Mouse (Mus musculus): Measurements from ENCODE around the gene Pir. TPM values are rescaled to one million over a fixed set of nuclear protein-coding genes. Genes with fewer than 3 reads are reported as not detected.

Pir gene
- 12.3 and 14.3 TPM in 2 replicates for polyA plus RNA-seq (2015; fragmentation: Nextera tagmentation; extraction: Ambion mirVana)

GRCm38 (mm10) chrX:164269285-164269761 is at the start of gene Pir:
Gene Pir, plus strand, starts transcription at chrX:164269371.
- TF ChIP-seq CTCF (IDR thresholded peaks at IDR 0.05; ENCODE audit: low read depth): peak; percentile 61
- no peak for TF ChIP-seq EP300 (IDR thresholded peaks at IDR 0.05; ENCODE audit: low read depth)
- Histone ChIP-seq H3K4me1 (ENCODE audit: insufficient read depth) (no peaks in the 10 kb centered on the region), H3K9me3 (ENCODE audit: low read length) (no peaks in the 10 kb centered on the region), H3K27me3 (ENCODE audit: insufficient read depth, low read length) (no peaks in the 10 kb centered on the region), H3K4me3 (ENCODE audit: low read depth, low read length) (peak within 1 kb of the TSS; percentile 55), H3K9ac (replicated peaks) (peak within 1 kb of the TSS; percentile 39), H3K4me2 (ENCODE audit: low read depth, low read length) (peak within 1 kb of the TSS; percentile 61), H3K36me3 (replicated peaks; ENCODE audit: insufficient read depth, low read length) (no peaks in the 10 kb centered on the region), H3K27ac (ENCODE audit: low read depth) (peak within 1 kb of the TSS; percentile 74)
- ATAC-seq: peak; percentile 98
- 9% methylated on average over 19 of the region's 20 CpGs for WGBS (ENCODE audit: insufficient replicate concordance)
- peak; percentile 81 for DNase-seq

GRCm38 (mm10) chrX:164221989-164222388 is 47.2 kb upstream of the Pir start:
- Histone ChIP-seq H3K4me3 (ENCODE audit: low read depth, low read length) (no peak overlapping the region), H3K4me2 (ENCODE audit: low read depth, low read length) (no peak overlapping the region), H3K4me1 (ENCODE audit: insufficient read depth) (no peaks in the 10 kb centered on the region), H3K9me3 (ENCODE audit: low read length) (no peaks in the 10 kb centered on the region), H3K9ac (replicated peaks) (no peak overlapping the region), H3K36me3 (replicated peaks; ENCODE audit: insufficient read depth, low read length) (no peaks in the 10 kb centered on the region), H3K27ac (ENCODE audit: low read depth) (no peak overlapping the region), H3K27me3 (ENCODE audit: insufficient read depth, low read length) (no peaks in the 10 kb centered on the region)
- no peak for ATAC-seq
- TF ChIP-seq EP300 (IDR thresholded peaks at IDR 0.05; ENCODE audit: low read depth) (no peak), CTCF (IDR thresholded peaks at IDR 0.05; ENCODE audit: low read depth) (peak; percentile 59)
- DNase-seq: peak; percentile 17
- WGBS (ENCODE audit: insufficient replicate concordance): 69% methylated on average over 2 of the region's 2 CpGs

DNA sequence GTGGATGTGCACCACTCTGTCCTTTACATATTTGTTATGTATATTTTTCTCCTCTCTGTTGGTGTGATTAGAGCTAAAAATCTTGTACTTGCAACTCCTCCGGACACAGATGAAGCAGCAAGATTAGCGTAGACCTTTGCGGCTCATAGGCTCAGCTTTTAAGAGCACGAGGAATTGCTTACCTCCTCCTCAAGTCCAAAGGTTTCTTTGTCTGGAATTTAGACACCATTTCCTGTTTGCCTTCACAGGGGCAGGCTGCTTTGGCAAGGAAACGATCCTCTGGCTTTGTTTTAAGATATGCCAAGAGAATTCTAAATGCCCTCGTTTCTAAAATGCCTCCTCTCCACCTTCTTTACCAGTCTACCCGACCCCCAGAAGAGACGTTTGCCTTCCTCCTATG is 35.8 kb upstream of the Pir start:
- Histone ChIP-seq H3K27ac (ENCODE audit: low read depth) (no peak overlapping the region), H3K9ac (replicated peaks) (no peak overlapping the region), H3K4me2 (ENCODE audit: low read depth, low read length) (no peak overlapping the region), H3K27me3 (ENCODE audit: insufficient read depth, low read length) (no peaks in the 10 kb centered on the region), H3K4me3 (ENCODE audit: low read depth, low read length) (no peak overlapping the region), H3K9me3 (ENCODE audit: low read length) (no peaks in the 10 kb centered on the region), H3K4me1 (ENCODE audit: insufficient read depth) (no peaks in the 10 kb centered on the region), H3K36me3 (replicated peaks; ENCODE audit: insufficient read depth, low read length) (no peaks in the 10 kb centered on the region)
- TF ChIP-seq EP300 (IDR thresholded peaks at IDR 0.05; ENCODE audit: low read depth) (no peak), CTCF (IDR thresholded peaks at IDR 0.05; ENCODE audit: low read depth) (no peak)
- DNase-seq: no peak
- ATAC-seq: peak; percentile 33; the same call in 1 of the 2 replicates
- 49% methylated on average over 8 of the region's 8 CpGs for WGBS (ENCODE audit: insufficient replicate concordance)

DNA sequence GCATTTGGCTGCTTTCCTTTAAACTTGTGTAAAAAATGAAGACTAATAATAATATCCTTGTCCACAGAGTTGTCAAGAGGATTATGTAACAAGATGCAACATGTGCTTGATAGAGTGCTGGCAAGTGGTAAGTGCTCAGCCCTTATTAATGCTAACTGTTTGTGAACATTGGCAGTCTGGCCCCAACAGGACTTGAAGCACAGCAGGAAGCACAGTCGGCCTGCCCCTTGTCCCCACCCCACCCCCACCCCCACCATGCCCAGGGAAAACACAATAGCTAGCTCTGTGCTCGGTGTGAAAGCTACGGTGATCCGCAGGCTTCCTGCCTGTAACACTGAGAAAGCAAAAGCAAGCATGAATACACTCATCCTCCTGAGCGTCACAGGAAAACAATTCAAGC is 23.5 kb upstream of the Pir start:
- H3K27me3 ChIP-seq (ENCODE audit: insufficient read depth, low read length): no peaks in the 10 kb centered on the region; the same call in 1 of the 2 replicates
- ATAC-seq: no peak
- DNase-seq: no peak

DNA sequence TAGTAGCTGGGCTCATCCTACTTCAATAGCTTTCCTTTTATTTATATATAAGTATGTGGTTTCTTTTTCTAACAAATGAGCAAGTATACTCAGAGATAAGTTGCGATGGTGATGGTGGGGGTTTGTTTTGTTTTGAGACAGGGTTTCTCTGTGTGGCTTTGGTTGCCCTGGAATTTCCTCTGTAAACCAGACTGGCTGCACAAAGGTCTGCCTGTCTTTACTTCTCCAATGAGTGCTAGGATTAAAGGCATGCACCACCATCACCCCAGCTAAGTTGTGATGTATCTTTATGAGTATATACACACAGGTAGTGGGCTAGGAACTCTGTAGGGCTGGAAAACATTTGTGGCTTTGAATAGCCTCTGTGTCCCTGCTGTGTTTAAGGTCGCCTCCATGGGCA is 22.4 kb upstream of the Pir start:
- no peak overlapping the region for H3K27ac ChIP-seq (ENCODE audit: low read depth)

More for the DNA sequence above, 23.5 kb upstream of the Pir start:
- no peak overlapping the region for H3K4me3 ChIP-seq (ENCODE audit: low read depth, low read length)
- H3K9me3 ChIP-seq (ENCODE audit: low read length): no peaks in the 10 kb centered on the region
- H3K27ac ChIP-seq (ENCODE audit: low read depth): no peak overlapping the region
- no peak for TF ChIP-seq CTCF (IDR thresholded peaks at IDR 0.05; ENCODE audit: low read depth)
- no peak overlapping the region for H3K9ac ChIP-seq (replicated peaks)
- WGBS (ENCODE audit: insufficient replicate concordance): 26% methylated on average over 5 of the region's 5 CpGs
- H3K4me2 ChIP-seq (ENCODE audit: low read depth, low read length): no peak overlapping the region; the same call in 1 of the 2 replicates
- no peaks in the 10 kb centered on the region for H3K36me3 ChIP-seq (replicated peaks; ENCODE audit: insufficient read depth, low read length)
- no peaks in the 10 kb centered on the region for H3K4me1 ChIP-seq (ENCODE audit: insufficient read depth)

DNA sequence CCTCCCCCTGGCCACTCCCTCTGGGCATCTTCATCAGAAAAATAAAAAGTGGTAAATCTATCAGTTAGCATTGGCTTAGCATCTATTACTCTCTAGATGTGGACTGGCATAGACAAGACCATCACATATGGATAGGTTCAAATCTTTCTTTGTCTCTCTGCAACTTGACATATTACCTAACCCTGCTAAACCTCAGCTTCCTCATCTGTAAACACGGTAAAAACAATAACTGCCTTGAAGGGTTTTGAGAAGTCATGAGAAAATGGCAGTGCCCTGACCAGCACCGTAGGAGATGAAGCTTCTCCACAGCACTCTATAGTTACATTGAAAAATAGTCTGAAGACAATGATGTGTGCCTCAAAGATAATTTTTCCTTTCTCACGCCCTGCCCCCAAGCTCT is 12.6 kb upstream of the Pir start:
- no peak overlapping the region for H3K9ac ChIP-seq (replicated peaks)
- H3K4me2 ChIP-seq (ENCODE audit: low read depth, low read length): no peak overlapping the region
- H3K4me1 ChIP-seq (ENCODE audit: insufficient read depth): no peaks in the 10 kb centered on the region
- no peaks in the 10 kb centered on the region for H3K27me3 ChIP-seq (ENCODE audit: insufficient read depth, low read length)
- ATAC-seq: no peak
- TF ChIP-seq CTCF (IDR thresholded peaks at IDR 0.05; ENCODE audit: low read depth) (no peak), EP300 (IDR thresholded peaks at IDR 0.05; ENCODE audit: low read depth) (no peak)
- no peak for DNase-seq
- no peak overlapping the region for H3K4me3 ChIP-seq (ENCODE audit: low read depth, low read length)
- no peaks in the 10 kb centered on the region for H3K9me3 ChIP-seq (ENCODE audit: low read length)
- H3K27ac ChIP-seq (ENCODE audit: low read depth): peak overlapping the region; percentile 22; the same call in 1 of the 2 replicates
- no peaks in the 10 kb centered on the region for H3K36me3 ChIP-seq (replicated peaks; ENCODE audit: insufficient read depth, low read length)
- 56% methylated on average over 3 of the region's 3 CpGs for WGBS (ENCODE audit: insufficient replicate concordance)

More for the DNA sequence above, 22.4 kb upstream of the Pir start:
- Histone ChIP-seq H3K9ac (replicated peaks) (no peak overlapping the region), H3K4me3 (ENCODE audit: low read depth, low read length) (no peak overlapping the region), H3K27me3 (ENCODE audit: insufficient read depth, low read length) (no peaks in the 10 kb centered on the region; the same call in 1 of the 2 replicates), H3K4me2 (ENCODE audit: low read depth, low read length) (no peak overlapping the region), H3K9me3 (ENCODE audit: low read length) (no peaks in the 10 kb centered on the region), H3K36me3 (replicated peaks; ENCODE audit: insufficient read depth, low read length) (no peaks in the 10 kb centered on the region), H3K4me1 (ENCODE audit: insufficient read depth) (no peaks in the 10 kb centered on the region)
- DNase-seq: no peak
- no peak for TF ChIP-seq EP300 (IDR thresholded peaks at IDR 0.05; ENCODE audit: low read depth)
- no peak for TF ChIP-seq CTCF (IDR thresholded peaks at IDR 0.05; ENCODE audit: low read depth)
- no peak for ATAC-seq
- 71% methylated on average over 2 of the region's 2 CpGs for WGBS (ENCODE audit: insufficient replicate concordance)

Measured in liver, postnatal 0 days (tissue).